Mouse (Mus musculus) right cerebral cortex, postnatal 36 days (tissue): ENCODE measurements around the gene Ifitm2.

Experiments
- DNase-seq, 2 experiments: peaks; one replicate each; pipeline ENCODE4 v3.0.0; 2022; ENCODE audit warnings: low spot score in 2 of 2, mixed read lengths in 1 of 2

Ifitm2 gene

GRCm38 (mm10) chr7:140905642-140906081 is 50.1 kb downstream of the Ifitm2 start:
- no peak for DNase-seq
